8 mouse cellular contexts compared by ENCODE assay signal in the genomic region with DNA sequence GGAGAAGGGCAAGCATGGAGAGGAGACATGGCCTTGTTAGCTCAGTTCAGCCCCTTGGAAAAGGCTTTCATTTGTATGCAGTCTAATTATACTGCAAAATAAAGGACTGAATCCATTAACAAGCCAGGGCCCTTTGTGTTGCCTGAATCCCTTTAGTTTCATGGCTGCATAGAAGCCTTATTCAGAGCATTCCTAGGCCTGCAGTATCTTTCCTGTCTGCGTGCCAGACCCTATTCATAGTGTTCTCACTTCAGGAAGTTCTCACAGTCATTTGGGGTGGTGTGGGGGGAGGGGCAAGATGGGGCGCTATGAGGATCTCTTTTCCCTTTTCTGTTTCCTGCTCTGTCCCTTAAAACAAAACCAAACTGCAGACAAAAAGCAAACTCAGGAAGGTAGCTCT. TPM values are rescaled to one million over a fixed set of nuclear protein-coding genes. Genes with fewer than 3 reads are reported as not detected.
A peak's percentile ranks its signal among the peaks of the same experiment; 100 is the strongest.
DNase-seq lines count a peak whose midpoint lies in the region; ATAC-seq and TF ChIP-seq lines count a peak whose summit lies in the region.

No protein-coding gene starts in this region.

- peaks cover 73% of the 10 kb centered on the region for H3K4me1 ChIP-seq in forebrain, embryonic 14.5 days (ENCODE audit: control insufficient read depth, insufficient read depth, low read length)
- H3K4me1 ChIP-seq in heart, postnatal 0 days (ENCODE audit: control insufficient read depth, insufficient read depth), result peaks cover 66% of the 10 kb centered on the region
- H3K4me1 ChIP-seq in lung, embryonic 15.5 days, result peaks cover 36% of the 10 kb centered on the region

- no peak overlapping the region for H3K4me3 ChIP-seq in forebrain, embryonic 14.5 days (ENCODE audit: low read depth, low read length)
- H3K4me3 ChIP-seq in heart, postnatal 0 days (ENCODE audit: low read depth, low read length), result 0 out of 2 replicates have a peak overlapping the region, but pooled peaks have one; percentile 15
- no peak overlapping the region for H3K4me3 ChIP-seq in lung, embryonic 15.5 days

- peak overlapping the region; percentile 33 for H3K4me2 ChIP-seq in forebrain, embryonic 14.5 days (ENCODE audit: low read length)
- peak overlapping the region; percentile 55 for H3K4me2 ChIP-seq in heart, postnatal 0 days (ENCODE audit: low read depth, low read length)
- no peak overlapping the region for H3K4me2 ChIP-seq in lung, embryonic 15.5 days

- H3K36me3 ChIP-seq in forebrain, embryonic 14.5 days (ENCODE audit: control insufficient read depth, insufficient read depth, low read length), result no peaks in the 10 kb centered on the region
- no peaks in the 10 kb centered on the region for H3K36me3 ChIP-seq in heart, postnatal 0 days (replicated peaks; ENCODE audit: control insufficient read depth, insufficient read depth, low read length)
- no peaks in the 10 kb centered on the region for H3K36me3 ChIP-seq in lung, embryonic 15.5 days

- peak overlapping the region; percentile 84 for H3K27ac ChIP-seq in forebrain, embryonic 14.5 days (ENCODE audit: low read depth, low read length)
- H3K27ac ChIP-seq in heart, postnatal 0 days (ENCODE audit: low read depth), result peak overlapping the region; percentile 91
- 0 out of 2 replicates have a peak overlapping the region, but pooled peaks have one; percentile 27 for H3K27ac ChIP-seq in lung, embryonic 15.5 days

- ATAC-seq in forebrain, embryonic 14.5 days, result peak; percentile 92
- ATAC-seq in heart, postnatal 0 days (ENCODE audit: insufficient read depth, low read depth), result peak; percentile 73
- peak; percentile 54; the same call in 1 of the 2 replicates for ATAC-seq in lung, embryonic 15.5 days (ENCODE audit: borderline replicate concordance, extremely low read depth, low FRiP score, low TSS enrichment)

- H3K9ac ChIP-seq in forebrain, embryonic 14.5 days (ENCODE audit: low read length), result no peak overlapping the region
- 0 out of 2 replicates have a peak overlapping the region, but pooled peaks have one; percentile 28 for H3K9ac ChIP-seq in heart, postnatal 0 days (replicated peaks; ENCODE audit: low read depth, low read length)
- no peak overlapping the region for H3K9ac ChIP-seq in lung, embryonic 15.5 days

- WGBS in forebrain, embryonic 14.5 days, result 2% methylated on average over 2 of the region's 2 CpGs
- 3% methylated on average over 2 of the region's 2 CpGs for WGBS in heart, postnatal 0 days
- 18% methylated on average over 2 of the region's 2 CpGs for WGBS in lung, embryonic 15.5 days

- DNase-seq in urinary bladder, postnatal 14 days (ENCODE audit: low spot score), result peak; percentile 30
- no peak for DNase-seq in urinary bladder, postnatal 36 days (ENCODE audit: low spot score in 2 of 2)
- peak; percentile 96 for DNase-seq in forebrain, embryonic 14.5 days (ENCODE audit: low spot score)
- peak; percentile 89 for DNase-seq in heart, postnatal 0 days (ENCODE audit: low spot score)
- peak; percentile 63 to 74 for DNase-seq in kidney, postnatal 4 days
- DNase-seq in right cerebral cortex, adult 18-20 months, result peak; percentile 79
- DNase-seq in MN1 (ENCODE audit: low spot score), result no peak

- no peaks in the 10 kb centered on the region for H3K9me3 ChIP-seq in forebrain, embryonic 14.5 days (replicated peaks; ENCODE audit: control insufficient read depth, low read length)
- H3K9me3 ChIP-seq in heart, postnatal 0 days (replicated peaks; ENCODE audit: control insufficient read depth, low read length), result no peaks in the 10 kb centered on the region
- no peaks in the 10 kb centered on the region for H3K9me3 ChIP-seq in lung, embryonic 15.5 days

- no peaks in the 10 kb centered on the region for H3K27me3 ChIP-seq in forebrain, embryonic 14.5 days (replicated peaks; ENCODE audit: control insufficient read depth, insufficient read depth, low read length)
- no peaks in the 10 kb centered on the region for H3K27me3 ChIP-seq in heart, postnatal 0 days (ENCODE audit: control insufficient read depth, insufficient read depth, low read length)
- no peaks in the 10 kb centered on the region for H3K27me3 ChIP-seq in lung, embryonic 15.5 days

- TF ChIP-seq EP300 in heart, postnatal 0 days (IDR thresholded peaks at IDR 0.05; ENCODE audit: low read depth), result peak; percentile 57; the same call in 1 of the 2 replicates

- TF ChIP-seq CTCF in heart, postnatal 0 days (IDR thresholded peaks at IDR 0.05; ENCODE audit: low read depth), result no peak

RNA-seq across cellular contexts. Expression of a gene that starts 28.1 kb away (rescaled TPM):
- 8.3 and 8.6 TPM in 2 replicates for polyA plus RNA-seq in forebrain, embryonic 14.5 days (2014; fragmentation: Nextera tagmentation; extraction: Ambion mirVana)
- 15.2 and 17.8 TPM in 2 replicates for total RNA-seq in heart, postnatal 0 days (2014; rRNA removed; ENCODE audit: low replicate concordance)
- polyA plus RNA-seq in heart, postnatal 0 days (2015; fragmentation: Nextera tagmentation; extraction: Ambion mirVana), result 3.5 and 3.9 TPM in 2 replicates
- 3.2 and 3.6 TPM in 2 replicates for polyA plus RNA-seq in lung, embryonic 15.5 days (2015; fragmentation: Nextera tagmentation; extraction: Ambion mirVana)

Comparison
In these comparisons a context has a peak if more than half of its experiments do, and no peak if none do; other contexts are left out.
1. DNase-seq: peak in urinary bladder, postnatal 14 days (single experiment), forebrain, embryonic 14.5 days (single experiment), heart, postnatal 0 days (single experiment), kidney, postnatal 4 days (2 of 2) and right cerebral cortex, adult 18-20 months (single experiment); none in urinary bladder, postnatal 36 days (0 of 2) and MN1 (single experiment).
2. H3K27ac ChIP-seq: peak in every context shown above with its lines; median percentile 91 in heart, postnatal 0 days; 84 in forebrain, embryonic 14.5 days; 27 in lung, embryonic 15.5 days.
3. Peak in every context shown above with its lines, with median percentiles within 50 percentile points of each other: ATAC-seq.